ENCODE assay signal across 14 mouse cellular contexts in the genomic region with DNA sequence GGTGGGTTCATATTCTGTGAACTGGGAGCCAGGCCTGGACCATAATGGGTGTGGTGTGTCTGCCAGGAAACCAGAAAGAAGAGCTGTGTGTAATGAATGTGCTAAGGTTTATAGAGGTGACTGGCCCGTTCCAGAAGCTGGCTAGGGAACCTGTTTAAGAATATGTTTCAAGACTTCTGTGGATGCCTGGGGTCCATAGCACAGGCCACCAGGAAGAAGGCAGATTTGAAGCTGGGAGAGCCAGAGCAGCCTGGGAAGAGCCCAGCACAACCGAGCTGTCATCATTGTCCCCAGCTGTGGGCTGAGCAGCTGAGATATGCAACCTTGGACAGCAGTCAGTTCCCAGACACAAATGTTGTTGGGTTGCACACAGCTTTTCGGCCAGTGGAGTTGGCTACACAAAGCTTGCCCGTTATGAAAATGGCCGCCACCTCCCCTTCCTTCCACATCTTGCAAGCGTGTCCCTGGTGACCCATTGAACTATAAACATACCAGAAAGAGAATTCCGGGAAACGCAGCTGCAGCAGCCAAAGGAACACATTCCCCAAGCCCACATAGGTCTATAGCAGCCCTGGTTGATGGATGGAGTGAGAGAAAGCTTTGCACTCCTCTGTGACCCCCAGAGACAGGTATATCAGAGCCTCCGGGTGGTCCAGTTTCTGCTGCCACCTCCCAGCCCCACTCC. TPM values are rescaled to one million over a fixed set of nuclear protein-coding genes. Genes with fewer than 3 reads are reported as not detected.
A peak's percentile ranks its signal among the peaks of the same experiment; 100 is the strongest.
DNase-seq lines count a peak whose midpoint lies in the region; ATAC-seq lines count a peak whose summit lies in the region.
"Had no signal": no experiment of that assay in that cellular context is flagged by ENCODE, and none has a peak within 500 bp of the region (broad histone marks: within the 10 kb centered on the region; RNA-seq: fewer than 3 reads in every experiment).

No protein-coding gene starts in this region.

- WGBS in lung, embryonic 15.5 days: 34% methylated on average over 9 of the region's 9 CpGs
- WGBS in limb, embryonic 10.5 days: 71% methylated on average over 9 of the region's 9 CpGs
- WGBS in forebrain, embryonic 13.5 days: 92% methylated on average over 9 of the region's 9 CpGs

- no peaks in the 10 kb centered on the region for H3K27me3 ChIP-seq in lung, embryonic 15.5 days
- H3K27me3 ChIP-seq in limb, embryonic 10.5 days (ENCODE audit: low read depth, poor library complexity, severe bottlenecking): no peaks in the 10 kb centered on the region
- H3K27me3 ChIP-seq in forebrain, embryonic 13.5 days: no peaks in the 10 kb centered on the region
- H3K27me3 ChIP-seq: Patski had no signal

- H3K4me1 ChIP-seq in lung, embryonic 15.5 days: no peaks in the 10 kb centered on the region
- peaks cover 12% of the 10 kb centered on the region for H3K4me1 ChIP-seq in limb, embryonic 10.5 days
- H3K4me1 ChIP-seq in forebrain, embryonic 13.5 days: no peaks in the 10 kb centered on the region

- intact Hi-C loops in heart, postnatal 10 days (cut with DNase I): no loop called here

- peak; percentile 39 to 40 for DNase-seq in heart, postnatal 10 days
- no peak for DNase-seq in heart, adult 8-10 months (ENCODE audit: low spot score)
- DNase-seq in lung, postnatal 10 days: no peak
- DNase-seq in embryo, embryonic 11 days: peak; percentile 42
- DNase-seq in limb, embryonic 10.5 days (ENCODE audit: low spot score): peak; percentile 32
- DNase-seq: adrenal gland, postnatal 14 days; kidney, adult 9 months; thymus, postnatal 14 days had no signal

- H3K9me3 ChIP-seq in lung, embryonic 15.5 days: no peaks in the 10 kb centered on the region
- no peaks in the 10 kb centered on the region for H3K9me3 ChIP-seq in limb, embryonic 10.5 days (replicated peaks)
- H3K9me3 ChIP-seq in forebrain, embryonic 13.5 days (replicated peaks): no peaks in the 10 kb centered on the region

- peak; percentile 27; the same call in 1 of the 2 replicates for ATAC-seq in lung, embryonic 15.5 days (ENCODE audit: borderline replicate concordance, extremely low read depth, low FRiP score, low TSS enrichment)
- ATAC-seq in frontal cortex, adult (ENCODE audit: low TSS enrichment): no peak
- ATAC-seq in forebrain, embryonic 13.5 days: no peak
- ATAC-seq: CD4-positive, CD25-positive, alpha-beta regulatory T cell, adult 4 months; Patski had no signal

- H3K27ac ChIP-seq in lung, embryonic 15.5 days: no peak overlapping the region
- peak overlapping the region; percentile 64 for H3K27ac ChIP-seq in limb, embryonic 10.5 days
- no peak overlapping the region for H3K27ac ChIP-seq in forebrain, embryonic 13.5 days
- H3K27ac ChIP-seq: macrophage had no signal

- no peaks in the 10 kb centered on the region for H3K36me3 ChIP-seq in lung, embryonic 15.5 days
- H3K36me3 ChIP-seq in limb, embryonic 10.5 days: no peaks in the 10 kb centered on the region
- no peaks in the 10 kb centered on the region for H3K36me3 ChIP-seq in forebrain, embryonic 13.5 days (ENCODE audit: poor library complexity, severe bottlenecking)

- no peak overlapping the region for H3K9ac ChIP-seq in lung, embryonic 15.5 days
- H3K9ac ChIP-seq in forebrain, embryonic 13.5 days: no peak overlapping the region

- no peak overlapping the region for H3K4me2 ChIP-seq in lung, embryonic 15.5 days
- H3K4me2 ChIP-seq in forebrain, embryonic 13.5 days: no peak overlapping the region

- no peak overlapping the region for H3K4me3 ChIP-seq in lung, embryonic 15.5 days
- no peak overlapping the region for H3K4me3 ChIP-seq in limb, embryonic 10.5 days
- no peak overlapping the region for H3K4me3 ChIP-seq in forebrain, embryonic 13.5 days

RNA-seq across cellular contexts. Expression of a gene that starts 12.4 kb away (rescaled TPM):
- 10 to 100 TPM; 35.3 to 38.7 TPM for total RNA-seq in heart, postnatal 10 days (2021)
- 10 to 100 TPM; 17.0 to 21.3 (median 18.8) TPM for total RNA-seq in heart, adult 8-10 months (2022)
- 11.2 and 11.9 TPM in 2 replicates for polyA plus RNA-seq in lung, embryonic 15.5 days (2015; fragmentation: Nextera tagmentation; extraction: Ambion mirVana)
- 10.0 and 12.4 TPM in 2 replicates for polyA plus RNA-seq in limb, embryonic 10.5 days (2016; fragmentation: Nextera tagmentation; extraction: Ambion mirVana)
- polyA plus RNA-seq in forebrain, embryonic 13.5 days (2015; fragmentation: Nextera tagmentation; extraction: Ambion mirVana): 14.2 and 15.5 TPM in 2 replicates

RNA-seq across cellular contexts. Expression of a gene that starts 46.5 kb away (rescaled TPM):
- 10 to 100 TPM; 60.5 to 63.0 TPM for total RNA-seq in heart, postnatal 10 days (2021)
- total RNA-seq in heart, adult 8-10 months (2022): 10 to 100 TPM; 75.9 to 81.5 (median 77.7) TPM
- polyA plus RNA-seq in lung, embryonic 15.5 days (2015; fragmentation: Nextera tagmentation; extraction: Ambion mirVana): 66.3 and 66.7 TPM in 2 replicates
- 29.7 and 36.2 TPM in 2 replicates for polyA plus RNA-seq in limb, embryonic 10.5 days (2016; fragmentation: Nextera tagmentation; extraction: Ambion mirVana)
- polyA plus RNA-seq in forebrain, embryonic 13.5 days (2015; fragmentation: Nextera tagmentation; extraction: Ambion mirVana): 19.4 and 19.7 TPM in 2 replicates

Comparison
In these comparisons a context has a peak if more than half of its experiments do, and no peak if none do; other contexts are left out.
1. DNase-seq: peak in heart, postnatal 10 days (2 of 2), embryo, embryonic 11 days (single experiment) and limb, embryonic 10.5 days (single experiment); none in heart, adult 8-10 months (single experiment) and lung, postnatal 10 days (single experiment).